Mouse (Mus musculus) ES-E14 (cell line): ENCODE measurements at regions not wholly inside any gene's neighbourhood (a gene's known extent, or its start where the extent isn't known, plus 50 kb on each side); places are given as distances from the start of the nearest gene placed in this dataset.

Experiments
- DNase-seq: peaks from one replicate; pipeline ENCODE4 v3.0.0-alpha.2; 2013; ENCODE audit warnings: low read depth, low spot score
- H3K27ac ChIP-seq: 2 replicates; pipeline ENCODE4 v1.5.1; 2012; ENCODE audit warnings: low read depth, mild to moderate bottlenecking, low read length, moderate library complexity, mixed read lengths; ENCODE audit not compliant: poor library complexity, insufficient read depth, severe bottlenecking
- H3K36me3 ChIP-seq: 2 replicates; pipeline ENCODE4 v1.6.1; 2012; ENCODE audit warnings: mild to moderate bottlenecking, low read length, moderate library complexity, mixed read lengths; ENCODE audit not compliant: control insufficient read depth, poor library complexity, insufficient read depth, severe bottlenecking
- H3K4me1 ChIP-seq, 2 experiments: fragments of 150-350 bp in 1 of 2; sonication (generic) in 1 of 2; 2 replicates each; pipeline ENCODE4 v1.6.1; 2012; ENCODE audit warnings: low read length in 2 of 2, mild to moderate bottlenecking in 1 of 2, mixed read lengths in 1 of 2; ENCODE audit not compliant: control insufficient read depth in 2 of 2, insufficient read depth in 2 of 2, poor library complexity in 1 of 2
- H3K4me3 ChIP-seq, 2 experiments: fragments of 150-350 bp in 1 of 2; sonication (generic) in 1 of 2; 2 replicates each; pipeline ENCODE4 v1.5.1; 2012; ENCODE audit warnings: low read length in 2 of 2, low read depth in 1 of 2, mild to moderate bottlenecking in 1 of 2, mixed read lengths in 1 of 2; ENCODE audit not compliant: insufficient read depth in 1 of 2, poor library complexity in 1 of 2, severe bottlenecking in 1 of 2
- H3K9ac ChIP-seq: 2 replicates; pipeline ENCODE4 v1.6.1; 2012; ENCODE audit warnings: low read depth, mild to moderate bottlenecking, low read length, mixed read lengths; ENCODE audit not compliant: poor library complexity, insufficient read depth, severe bottlenecking
- H3K9me3 ChIP-seq: fragments of 150-350 bp; sonication (generic); 2 replicates; pipeline ENCODE4 v1.6.1; 2012; ENCODE audit warnings: low read depth, mild to moderate bottlenecking, low read length; ENCODE audit not compliant: control insufficient read depth, insufficient read depth
- CHD2 ChIP-seq: IDR thresholded peaks from 2 replicates; pipeline ENCODE4 v1.6.1; 2014; ENCODE audit warnings: mild to moderate bottlenecking, low read depth, low read length, inconsistent platforms
- HCFC1 ChIP-seq: IDR thresholded peaks from 2 replicates; pipeline ENCODE4 v1.6.1; 2012; ENCODE audit warnings: low read length, inconsistent platforms, borderline replicate concordance; ENCODE audit not compliant: insufficient read depth
- MAFK ChIP-seq: IDR thresholded peaks from 2 replicates; pipeline ENCODE4 v1.6.1; 2014; ENCODE audit warnings: mild to moderate bottlenecking, low read depth, low read length, inconsistent platforms; ENCODE audit not compliant: insufficient read depth
- ZC3H11A ChIP-seq: IDR thresholded peaks from 2 replicates; pipeline ENCODE4 v1.6.1; 2012; ENCODE audit warnings: low read depth, mild to moderate bottlenecking, inconsistent platforms, low read length, borderline replicate concordance
- ZNF384 ChIP-seq: IDR thresholded peaks from 2 replicates; pipeline ENCODE4 v1.6.1; 2012; ENCODE audit warnings: low read depth, low read length, inconsistent platforms
- in situ Hi-C, 2 experiments: fragments of 600-800 bp; cut with MboI; formaldehyde crosslinking; loops; one replicate each; pipeline ENCODE4 v1.15.1; 2025; ENCODE audit warnings: low sequenced_read_pairs in 2 of 2, inconsistent platforms in 1 of 2; ENCODE audit not compliant: unreplicated experiment in 2 of 2

- Histone ChIP-seq H3K4me1 (peaks cover 0 to 2% of the 10 kb centered on the region in 2 experiments; a peak in 2 of 4 replicates), H3K4me3 (no peak overlapping the region), H3K9ac (no peak overlapping the region), H3K27ac (no peak overlapping the region), H3K36me3 (no peaks in the 10 kb centered on the region), H3K9me3 (no peaks in the 10 kb centered on the region)
- DNase-seq = no peak
- in situ Hi-C loops = loop anchor here in 1 of 2 experiments (25.0 kb wide), 1 partner anchor 554 kb away; the partner anchor contains the start of gene Haao
- TF ChIP-seq CHD2 (no peak), ZC3H11A (no peak), HCFC1 (no peak), MAFK (no peak), ZNF384 (no peak)
These were observed 67.4 kb upstream of the Eml4 start for GRCm38 (mm10) chr17:83283328-83283727.

GRCm38 (mm10) chr17:83287381-83288142 lies 63.2 kb upstream of the Eml4 start:
- H3K9ac ChIP-seq = no peak overlapping the region
- TF ChIP-seq HCFC1 = no peak
- no peak for TF ChIP-seq CHD2
- TF ChIP-seq MAFK = no peak
- TF ChIP-seq ZC3H11A = no peak
- no peak for TF ChIP-seq ZNF384
- H3K4me3 ChIP-seq = no peak overlapping the region
- H3K4me1 ChIP-seq = peaks cover 0 to 2% of the 10 kb centered on the region in 2 experiments; a peak in 2 of 4 replicates
- H3K9me3 ChIP-seq = no peaks in the 10 kb centered on the region
- H3K27ac ChIP-seq = no peak overlapping the region
- in situ Hi-C loops = loop anchor here in 1 of 2 experiments (25.0 kb wide), 1 partner anchor 550 kb away; the partner anchor contains the start of gene Haao
- no peaks in the 10 kb centered on the region for H3K36me3 ChIP-seq
- DNase-seq = no peak

- TF ChIP-seq ZC3H11A (no peak), ZNF384 (0 out of 2 replicates have a peak, but pooled peaks have one; percentile 10), MAFK (peak; percentile 74)
- Histone ChIP-seq H3K4me3 (no peak overlapping the region), H3K4me1 (peaks cover 0 to 2% of the 10 kb centered on the region in 2 experiments; a peak in 2 of 4 replicates), H3K27ac (no peak overlapping the region), H3K36me3 (no peaks in the 10 kb centered on the region), H3K9ac (no peak overlapping the region), H3K9me3 (no peaks in the 10 kb centered on the region)
- no peak for DNase-seq
- in situ Hi-C loops = loop anchor here in 1 of 2 experiments (25.0 kb wide), 1 partner anchor 549 kb away; the partner anchor contains the start of gene Haao
These were observed 62.6 kb upstream of the Eml4 start for GRCm38 (mm10) chr17:83288143-83288492.

- H3K9ac ChIP-seq = no peak overlapping the region
- no peak for DNase-seq
- in situ Hi-C loops = loop anchor here in 1 of 2 experiments (25.0 kb wide), 1 partner anchor 542 kb away; the partner anchor contains the start of gene Haao
- no peaks in the 10 kb centered on the region for H3K9me3 ChIP-seq
- H3K4me3 ChIP-seq = no peak overlapping the region
- no peak for TF ChIP-seq ZC3H11A
- TF ChIP-seq MAFK = no peak
- TF ChIP-seq ZNF384 = no peak
- no peak for TF ChIP-seq HCFC1
- no peak for TF ChIP-seq CHD2
- no peaks in the 10 kb centered on the region for H3K4me1 ChIP-seq
- H3K36me3 ChIP-seq = no peaks in the 10 kb centered on the region
- no peak overlapping the region for H3K27ac ChIP-seq
These were observed 55.0 kb upstream of the Eml4 start for GRCm38 (mm10) chr17:83295526-83296238.
